Comparison of ENCODE assay signal across 16 mouse cellular contexts in genomic region chr14:29278901-29279300, GRCm38 (mm10).
"Had no signal": no experiment of that assay in that cellular context is flagged by ENCODE, and none has a peak within 500 bp of the region (broad histone marks: within the 10 kb centered on the region; RNA-seq: fewer than 3 reads in every experiment).

No protein-coding gene starts in this region.

- H3K4me2 ChIP-seq: lung, embryonic 14.5 days; midbrain, embryonic 12.5 days; neural tube, embryonic 13.5 days; neural tube, embryonic 15.5 days had no signal

- H3K9ac ChIP-seq: lung, embryonic 14.5 days; midbrain, embryonic 12.5 days; neural tube, embryonic 13.5 days; neural tube, embryonic 15.5 days had no signal

- H3K27me3 ChIP-seq: midbrain, embryonic 12.5 days; neural tube, embryonic 13.5 days; neural tube, embryonic 15.5 days had no signal

- H3K4me3 ChIP-seq: midbrain, embryonic 10.5 days; midbrain, embryonic 12.5 days; myocyte; neural tube, embryonic 13.5 days; neural tube, embryonic 15.5 days had no signal

- DNase-seq: lung, embryonic 14.5 days; lung, postnatal 4 days; midbrain, embryonic 14.5 days; retina, postnatal 1 day; right cerebral cortex, adult 18-20 months; right cerebral cortex, postnatal 25 days; right cerebral cortex, postnatal 4 days; spleen, adult 18-20 months; thymus, adult 18-20 months; thymus, postnatal 14 days; thymus, postnatal 36 days had no signal

- H3K36me3 ChIP-seq: midbrain, embryonic 10.5 days; midbrain, embryonic 12.5 days; neural tube, embryonic 13.5 days; neural tube, embryonic 15.5 days had no signal

- H3K9me3 ChIP-seq: midbrain, embryonic 10.5 days; midbrain, embryonic 12.5 days; neural tube, embryonic 13.5 days; neural tube, embryonic 15.5 days had no signal

- H3K27ac ChIP-seq: midbrain, embryonic 10.5 days; midbrain, embryonic 12.5 days; neural tube, embryonic 13.5 days; neural tube, embryonic 15.5 days had no signal

- H3K4me1 ChIP-seq: midbrain, embryonic 10.5 days; midbrain, embryonic 12.5 days; neural tube, embryonic 13.5 days; neural tube, embryonic 15.5 days had no signal
